8 mouse cellular contexts compared by ENCODE assay signal in the genomic region with DNA sequence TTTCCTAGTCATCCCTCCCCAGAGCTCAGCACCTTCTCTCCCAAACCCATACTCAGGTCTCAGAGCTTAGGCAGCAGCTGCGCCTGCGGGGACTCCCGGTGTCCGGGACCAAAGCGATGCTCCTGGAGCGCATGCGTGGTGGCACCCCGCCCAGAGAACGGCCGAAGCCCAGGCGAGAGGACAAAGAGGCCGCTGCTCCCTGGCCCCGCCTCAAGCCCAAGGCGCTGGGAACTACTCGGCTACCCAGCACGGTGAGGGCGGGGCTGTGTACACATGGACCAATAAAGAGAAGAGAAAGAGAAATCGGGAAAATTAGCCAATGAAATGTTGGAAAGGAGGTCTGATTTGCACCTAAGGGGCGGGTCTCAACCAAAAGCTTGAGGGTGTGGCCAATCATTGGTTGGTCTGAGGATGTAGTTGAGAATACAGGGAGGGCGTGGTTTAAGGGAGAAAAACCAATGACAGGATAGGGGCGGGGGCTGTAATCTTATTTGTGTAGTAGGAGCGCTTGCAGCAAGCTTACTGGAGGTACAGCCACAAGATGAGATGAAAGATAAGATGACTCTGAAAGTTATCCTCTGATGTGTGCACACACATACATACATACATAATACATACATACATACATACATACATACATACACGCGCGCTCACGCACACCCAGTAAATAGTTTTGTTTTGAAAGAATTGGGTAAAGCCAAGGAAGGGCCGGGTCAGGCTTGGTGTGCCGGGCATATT. TPM values are rescaled to one million over a fixed set of nuclear protein-coding genes. Genes with fewer than 3 reads are reported as not detected.
A peak's percentile ranks its signal among the peaks of the same experiment; 100 is the strongest.
DNase-seq lines count a peak whose midpoint lies in the region; ATAC-seq and TF ChIP-seq lines count a peak whose summit lies in the region.

No protein-coding gene starts in this region.

- no peaks in the 10 kb centered on the region for H3K9me3 ChIP-seq in ES-E14 (ENCODE audit: control insufficient read depth, insufficient read depth, low read depth, low read length)
- H3K9me3 ChIP-seq in forebrain, embryonic 16.5 days (ENCODE audit: control insufficient read depth, low read length): no peaks in the 10 kb centered on the region
- no peaks in the 10 kb centered on the region for H3K9me3 ChIP-seq in liver, postnatal 0 days (ENCODE audit: low read length)
- no peaks in the 10 kb centered on the region for H3K9me3 ChIP-seq in neural tube, embryonic 13.5 days

- WGBS in forebrain, embryonic 16.5 days: 2% methylated on average over 28 of the region's 28 CpGs
- WGBS in liver, postnatal 0 days (ENCODE audit: insufficient replicate concordance): 6% methylated on average over 28 of the region's 28 CpGs
- 1% methylated on average over 28 of the region's 28 CpGs for WGBS in neural tube, embryonic 13.5 days

- H3K27me3 ChIP-seq in forebrain, embryonic 16.5 days (replicated peaks; ENCODE audit: control insufficient read depth, insufficient read depth, low read length): no peaks in the 10 kb centered on the region
- peaks cover 10% of the 10 kb centered on the region; the same call in 1 of the 2 replicates for H3K27me3 ChIP-seq in liver, postnatal 0 days (ENCODE audit: insufficient read depth, low read length)
- H3K27me3 ChIP-seq in neural tube, embryonic 13.5 days: no peaks in the 10 kb centered on the region

- ATAC-seq in forebrain, embryonic 16.5 days: peak; percentile 92
- peak; percentile 88 for ATAC-seq in liver, postnatal 0 days
- ATAC-seq in neural tube, embryonic 13.5 days (ENCODE audit: low read depth): peak; percentile 92

- no peak overlapping the region for H3K27ac ChIP-seq in ES-E14 (ENCODE audit: insufficient read depth, low read depth, low read length, poor library complexity, severe bottlenecking)
- peak overlapping the region; percentile 90 for H3K27ac ChIP-seq in forebrain, embryonic 16.5 days (ENCODE audit: low read length)
- no peak overlapping the region for H3K27ac ChIP-seq in liver, postnatal 0 days (ENCODE audit: low read depth)
- H3K27ac ChIP-seq in neural tube, embryonic 13.5 days (replicated peaks): peak overlapping the region; percentile 94

- TF ChIP-seq CTCF in liver, postnatal 0 days (IDR thresholded peaks at IDR 0.05; ENCODE audit: low read depth): no peak

- no peak for TF ChIP-seq EP300 in liver, postnatal 0 days (IDR thresholded peaks at IDR 0.05; ENCODE audit: low read depth)

- in situ Hi-C loops in ES-E14 (cut with MboI; ENCODE audit: low sequenced_read_pairs in 2 of 2, unreplicated experiment in 2 of 2): no loop called here

- intact Hi-C loops in heart, postnatal 25 days (cut with DNase I): no loop called here

- peak overlapping the region; percentile 29 for H3K9ac ChIP-seq in ES-E14 (ENCODE audit: insufficient read depth, low read depth, low read length, poor library complexity, severe bottlenecking)
- peak overlapping the region; percentile 72 for H3K9ac ChIP-seq in forebrain, embryonic 16.5 days (replicated peaks; ENCODE audit: low read depth, low read length)
- H3K9ac ChIP-seq in liver, postnatal 0 days (replicated peaks): peak overlapping the region; percentile 52
- peak overlapping the region; percentile 80 for H3K9ac ChIP-seq in neural tube, embryonic 13.5 days

- H3K4me2 ChIP-seq in forebrain, embryonic 16.5 days (ENCODE audit: low read length): peak overlapping the region; percentile 73
- H3K4me2 ChIP-seq in liver, postnatal 0 days (ENCODE audit: low read depth, low read length): peak overlapping the region; percentile 72
- peak overlapping the region; percentile 83 for H3K4me2 ChIP-seq in neural tube, embryonic 13.5 days

- DNase-seq in ES-E14 (ENCODE audit: low read depth, low spot score): peak; percentile 97
- peak; percentile 100 for DNase-seq in cerebellum, adult 11-12 months
- peak; percentile 81 for DNase-seq in heart, postnatal 25 days (ENCODE audit: low spot score)
- DNase-seq in layer of hippocampus, adult 11-12 months (ENCODE audit: low spot score): peak; percentile 93
- peak; percentile 85 for DNase-seq in liver, postnatal 0 days
- DNase-seq in telencephalon, adult 2 months (ENCODE audit: low read depth, low spot score): peak; percentile 99

- H3K36me3 ChIP-seq in ES-E14 (ENCODE audit: control insufficient read depth, insufficient read depth, low read length, poor library complexity, severe bottlenecking): no peaks in the 10 kb centered on the region
- no peaks in the 10 kb centered on the region for H3K36me3 ChIP-seq in forebrain, embryonic 16.5 days (ENCODE audit: control insufficient read depth, insufficient read depth)
- no peaks in the 10 kb centered on the region for H3K36me3 ChIP-seq in liver, postnatal 0 days (replicated peaks; ENCODE audit: insufficient read depth, low read length)
- no peaks in the 10 kb centered on the region for H3K36me3 ChIP-seq in neural tube, embryonic 13.5 days

- H3K4me1 ChIP-seq in ES-E14 (ENCODE audit: control insufficient read depth in 2 of 2, insufficient read depth in 2 of 2, low read length in 2 of 2, poor library complexity in 1 of 2): peaks cover 0 to 13% of the 10 kb centered on the region in 2 experiments; a peak in 1 of 4 replicates
- peaks cover 25% of the 10 kb centered on the region for H3K4me1 ChIP-seq in forebrain, embryonic 16.5 days (replicated peaks; ENCODE audit: control insufficient read depth, insufficient read depth, low read length)
- peaks cover 9% of the 10 kb centered on the region; the same call in 1 of the 2 replicates for H3K4me1 ChIP-seq in liver, postnatal 0 days (ENCODE audit: insufficient read depth)
- H3K4me1 ChIP-seq in neural tube, embryonic 13.5 days (replicated peaks): peaks cover 35% of the 10 kb centered on the region

- peak overlapping the region; percentile 25 to 77 for H3K4me3 ChIP-seq in ES-E14 (ENCODE audit: insufficient read depth in 1 of 2, low read depth in 1 of 2, low read length in 2 of 2, poor library complexity in 1 of 2, severe bottlenecking in 1 of 2)
- H3K4me3 ChIP-seq in forebrain, embryonic 16.5 days (replicated peaks; ENCODE audit: low read length): peak overlapping the region; percentile 54
- peak overlapping the region; percentile 31 for H3K4me3 ChIP-seq in liver, postnatal 0 days (ENCODE audit: low read depth, low read length)
- H3K4me3 ChIP-seq in neural tube, embryonic 13.5 days: peak overlapping the region; percentile 47

TF ChIP-seq in ES-E14, 5 proteins besides CTCF, POLR2A, EP300 and RAD21:
- peak; percentile 39; the same call in 1 of the 2 replicates for TF ChIP-seq CHD2 (IDR thresholded peaks at IDR 0.05; ENCODE audit: low read depth, low read length)
- TF ChIP-seq ZC3H11A (IDR thresholded peaks at IDR 0.05; ENCODE audit: borderline replicate concordance, low read depth, low read length): no peak

RNA-seq across cellular contexts. Expression of a gene that starts 3.8 kb away (rescaled TPM):
- total RNA-seq in ES-E14 (2012; rRNA removed): 0.71 and 0.74 TPM in 2 replicates
- 2.8 and 4.2 TPM in 2 replicates for polyA plus RNA-seq in forebrain, embryonic 16.5 days (2015; fragmentation: Nextera tagmentation; extraction: Ambion mirVana)
- total RNA-seq in heart, postnatal 25 days (2021): 1 to 10 TPM; 6.0 to 8.4 TPM
- 0.31 and 0.54 TPM in 2 replicates for polyA plus RNA-seq in liver, postnatal 0 days (2015; fragmentation: Nextera tagmentation; extraction: Ambion mirVana)
- polyA plus RNA-seq in neural tube, embryonic 13.5 days (2015; fragmentation: Nextera tagmentation; extraction: Ambion mirVana): 3.1 and 3.4 TPM in 2 replicates

RNA-seq across cellular contexts. Expression of a gene that starts 16.3 kb away (rescaled TPM):
- total RNA-seq in ES-E14 (2012; rRNA removed): 5.3 and 8.6 TPM in 2 replicates
- 13.5 and 15.1 TPM in 2 replicates for polyA plus RNA-seq in forebrain, embryonic 16.5 days (2015; fragmentation: Nextera tagmentation; extraction: Ambion mirVana)
- 10 to 100 TPM; 26.3 to 33.6 TPM for total RNA-seq in heart, postnatal 25 days (2021)
- polyA plus RNA-seq in liver, postnatal 0 days (2015; fragmentation: Nextera tagmentation; extraction: Ambion mirVana): 3.4 and 3.6 TPM in 2 replicates
- 13.1 TPM in 2 replicates for polyA plus RNA-seq in neural tube, embryonic 13.5 days (2015; fragmentation: Nextera tagmentation; extraction: Ambion mirVana)

RNA-seq across cellular contexts. Expression of a gene that starts 22.0 kb away (rescaled TPM):
- total RNA-seq in ES-E14 (2012; rRNA removed): 0.31 and 0.63 TPM in 2 replicates
- polyA plus RNA-seq in forebrain, embryonic 16.5 days (2015; fragmentation: Nextera tagmentation; extraction: Ambion mirVana): not detected in 2 replicates
- total RNA-seq in heart, postnatal 25 days (2021): under 1 TPM; 0.21 to 0.39 TPM
- polyA plus RNA-seq in liver, postnatal 0 days (2015; fragmentation: Nextera tagmentation; extraction: Ambion mirVana): 0.09 TPM in 1 of 2 replicates, not detected in the other
- 0.10 TPM in 1 of 2 replicates, not detected in the other for polyA plus RNA-seq in neural tube, embryonic 13.5 days (2015; fragmentation: Nextera tagmentation; extraction: Ambion mirVana)

RNA-seq across cellular contexts. Expression of a gene that starts 22.6 kb away (rescaled TPM):
- total RNA-seq in ES-E14 (2012; rRNA removed): 0.27 and 0.37 TPM in 2 replicates
- polyA plus RNA-seq in forebrain, embryonic 16.5 days (2015; fragmentation: Nextera tagmentation; extraction: Ambion mirVana): 0.10 and 0.21 TPM in 2 replicates
- under 1 TPM; 0.47 to 0.78 TPM for total RNA-seq in heart, postnatal 25 days (2021)
- not detected in 2 replicates for polyA plus RNA-seq in liver, postnatal 0 days (2015; fragmentation: Nextera tagmentation; extraction: Ambion mirVana)
- 0.15 TPM in 1 of 2 replicates, not detected in the other for polyA plus RNA-seq in neural tube, embryonic 13.5 days (2015; fragmentation: Nextera tagmentation; extraction: Ambion mirVana)

RNA-seq across cellular contexts. Expression of a gene that starts 26.5 kb away (rescaled TPM):
- total RNA-seq in ES-E14 (2012; rRNA removed): 0.49 and 2.5 TPM in 2 replicates
- not detected in 2 replicates for polyA plus RNA-seq in forebrain, embryonic 16.5 days (2015; fragmentation: Nextera tagmentation; extraction: Ambion mirVana)
- not detected for total RNA-seq in heart, postnatal 25 days (2021)
- polyA plus RNA-seq in liver, postnatal 0 days (2015; fragmentation: Nextera tagmentation; extraction: Ambion mirVana): 0.56 TPM in 1 of 2 replicates, not detected in the other
- polyA plus RNA-seq in neural tube, embryonic 13.5 days (2015; fragmentation: Nextera tagmentation; extraction: Ambion mirVana): not detected in 2 replicates

Comparison
In these comparisons a context has a peak if more than half of its experiments do, and no peak if none do; other contexts are left out.
1. H3K27ac ChIP-seq: peak in forebrain, embryonic 16.5 days (single experiment) and neural tube, embryonic 13.5 days (single experiment); none in ES-E14 (single experiment) and liver, postnatal 0 days (single experiment).
2. H3K9ac ChIP-seq: peak in every context shown above with its lines; median percentile 80 in neural tube, embryonic 13.5 days; 72 in forebrain, embryonic 16.5 days; 52 in liver, postnatal 0 days; 29 in ES-E14.
3. Peak in every context shown above with its lines, with median percentiles within 50 percentile points of each other: DNase-seq, H3K4me3 ChIP-seq, ATAC-seq and H3K4me2 ChIP-seq.